Mouse (Mus musculus) lung, embryonic 16.5 days (tissue): ENCODE results near the gene Akt1s1. TPM values are rescaled to one million over a fixed set of nuclear protein-coding genes. Genes with fewer than 3 reads are reported as not detected.

Experiments
- ATAC-seq: fragments of 200-750 bp; cut with Nextera tagmentation; 2 replicates; pipeline ENCODE4 v1.8.0; 2017; ENCODE audit warnings: low read depth, mild to moderate bottlenecking, moderate library complexity
- H3K27ac ChIP-seq: fragments of 300-500 bp; sonication (generic); 2 replicates; pipeline ENCODE4 v1.5.1; 2014; ENCODE audit warnings: mild to moderate bottlenecking, control low read depth, low read length
- H3K27me3 ChIP-seq: fragments of 300-500 bp; sonication (generic); 2 replicates; pipeline ENCODE4 v1.6.1; 2014; ENCODE audit warnings: low read depth, low read length, mixed read lengths; ENCODE audit not compliant: control insufficient read depth, insufficient read depth
- H3K36me3 ChIP-seq: fragments of 300-500 bp; sonication (generic); 2 replicates; pipeline ENCODE4 v1.6.1; 2014; ENCODE audit warnings: low read length; ENCODE audit not compliant: control insufficient read depth, insufficient read depth
- H3K4me1 ChIP-seq: fragments of 300-500 bp; sonication (generic); replicated peaks from 2 replicates; pipeline ENCODE4 v1.6.1; 2014; ENCODE audit warnings: low read length, mixed read lengths; ENCODE audit not compliant: control insufficient read depth, insufficient read depth
- H3K4me2 ChIP-seq: fragments of 300-500 bp; sonication (generic); 2 replicates; pipeline ENCODE4 v1.6.1; 2014; ENCODE audit warnings: low read depth, low read length, control low read depth
- H3K4me3 ChIP-seq: fragments of 300-500 bp; sonication (generic); 2 replicates; pipeline ENCODE4 v1.5.1; 2014; ENCODE audit warnings: mild to moderate bottlenecking, low read length, control low read depth
- H3K9ac ChIP-seq: fragments of 300-500 bp; sonication (generic); 2 replicates; pipeline ENCODE4 v1.6.1; 2014; ENCODE audit warnings: low read length, control low read depth
- H3K9me3 ChIP-seq: fragments of 300-500 bp; sonication (generic); 2 replicates; pipeline ENCODE4 v1.6.1; 2016; ENCODE audit warnings: low read length; ENCODE audit not compliant: control insufficient read depth
- WGBS: fragments of 180-500 bp; shearing (Covaris S2); extraction: QIAGEN DNeasy Blood & Tissue Kit; methylation state at CpG from one replicate; pipeline ENCODE4 v1.1.7; 2014; 5-methylcytosine and 5-hydroxymethylcytosine counted together
- polyA plus RNA-seq: library from polyadenylated mRNA; unstranded; fragments of >200 nt; fragmentation: Nextera tagmentation; extraction: Ambion mirVana; gene quantifications from 2 replicates; pipeline ENCODE4 v1.2.1, GENCODE M21; 2015

The Akt1s1 gene
- polyA plus RNA-seq, 1 experiment from 2014 or later, result 95.6 TPM

GRCm38 (mm10) chr7:44891611-44892010 lies 42.8 kb downstream of the Akt1s1 start:
- no peaks in the 10 kb centered on the region for H3K9me3 ChIP-seq

GRCm38 (mm10) chr7:44892276-44892921 lies 43.6 kb downstream of the Akt1s1 start, which contains the start of gene Med25:
Gene Med25 (minus strand): TSS chr7:44892712.
- Histone ChIP-seq H3K4me1 (peaks cover 28% of the 10 kb centered on the region), H3K9ac (peak within 1 kb of the TSS; percentile 81), H3K36me3 (peaks cover 6% of the 10 kb centered on the region; the same call in 1 of the 2 replicates), H3K9me3 (no peaks in the 10 kb centered on the region), H3K4me3 (peak within 1 kb of the TSS; percentile 59), H3K27me3 (no peaks in the 10 kb centered on the region), H3K27ac (peak within 1 kb of the TSS; percentile 94), H3K4me2 (peak within 1 kb of the TSS; percentile 86)
- 1% methylated on average over 42 of the region's 56 CpGs for WGBS
- ATAC-seq, result peak; percentile 84

More at GRCm38 (mm10) chr7:44891611-44892010, 42.8 kb downstream of the Akt1s1 start:
- H3K36me3 ChIP-seq, result peaks cover 10% of the 10 kb centered on the region
- H3K27ac ChIP-seq, result peak overlapping the region; percentile 94; the same call in 1 of the 2 replicates
- ATAC-seq, result no peak
- peaks cover 22% of the 10 kb centered on the region for H3K4me1 ChIP-seq
- peak overlapping the region; percentile 59 for H3K4me3 ChIP-seq
- H3K4me2 ChIP-seq, result peak overlapping the region; percentile 86
- H3K27me3 ChIP-seq, result no peaks in the 10 kb centered on the region
- peak overlapping the region; percentile 81 for H3K9ac ChIP-seq
- WGBS, result 13% methylated on average over 6 of the region's 6 CpGs

- peak overlapping the region; percentile 49 for H3K4me2 ChIP-seq
- WGBS, result 11% methylated on average over 8 of the region's 8 CpGs
- H3K4me1 ChIP-seq, result peaks cover 28% of the 10 kb centered on the region
Measured at GRCm38 (mm10) chr7:44893197-44893596, 44.4 kb downstream of the Akt1s1 start.

GRCm38 (mm10) chr7:44894175-44894574 lies 45.4 kb downstream of the Akt1s1 start:
- Histone ChIP-seq H3K4me3 (no peak overlapping the region), H3K9me3 (no peaks in the 10 kb centered on the region), H3K9ac (no peak overlapping the region), H3K27ac (no peak overlapping the region), H3K4me1 (peaks cover 33% of the 10 kb centered on the region), H3K36me3 (no peaks in the 10 kb centered on the region), H3K4me2 (no peak overlapping the region), H3K27me3 (no peaks in the 10 kb centered on the region)
- 89% methylated on average over 3 of the region's 3 CpGs for WGBS
- ATAC-seq, result no peak

More at GRCm38 (mm10) chr7:44893197-44893596, 44.4 kb downstream of the Akt1s1 start:
- H3K4me3 ChIP-seq, result peak overlapping the region; percentile 30
- H3K27me3 ChIP-seq, result no peaks in the 10 kb centered on the region
- H3K9ac ChIP-seq, result peak overlapping the region; percentile 47; the same call in 1 of the 2 replicates
- ATAC-seq, result no peak
- peaks cover 6% of the 10 kb centered on the region; the same call in 1 of the 2 replicates for H3K36me3 ChIP-seq
- no peaks in the 10 kb centered on the region for H3K9me3 ChIP-seq
- H3K27ac ChIP-seq, result peak overlapping the region; percentile 91

GRCm38 (mm10) chr7:44895206-44895592 lies 46.4 kb downstream of the Akt1s1 start:
- peaks cover 33% of the 10 kb centered on the region for H3K4me1 ChIP-seq

GRCm38 (mm10) chr7:44895593-44896434 lies 47.0 kb downstream of the Akt1s1 start, which contains the start of gene Fuz:
Gene Fuz (plus strand): TSS chr7:44896079.
- WGBS, result under 1% methylated on average over 34 of the region's 34 CpGs

More at GRCm38 (mm10) chr7:44895206-44895592, 46.4 kb downstream of the Akt1s1 start:
- no peak for ATAC-seq
- Histone ChIP-seq H3K9ac (no peak overlapping the region), H3K27ac (no peak overlapping the region; the same call in 1 of the 2 replicates), H3K27me3 (no peaks in the 10 kb centered on the region), H3K4me3 (peak overlapping the region; percentile 70), H3K4me2 (peak overlapping the region; percentile 78), H3K9me3 (no peaks in the 10 kb centered on the region), H3K36me3 (0 out of 2 replicates have a peak, but pooled peaks cover 3% of the 10 kb centered on the region)
- WGBS, result 67% methylated on average over 7 of the region's 7 CpGs

GRCm38 (mm10) chr7:44896499-44896898 lies 47.7 kb downstream of the Akt1s1 start:
- H3K27ac ChIP-seq, result peak overlapping the region; percentile 83
- no peaks in the 10 kb centered on the region for H3K9me3 ChIP-seq
- peak overlapping the region; percentile 70 for H3K4me3 ChIP-seq
- peak overlapping the region; percentile 78 for H3K4me2 ChIP-seq
- no peak for ATAC-seq
- 23% methylated on average over 10 of the region's 10 CpGs for WGBS
- peak overlapping the region; percentile 85 for H3K9ac ChIP-seq
- H3K4me1 ChIP-seq, result peaks cover 27% of the 10 kb centered on the region
- 0 out of 2 replicates have a peak, but pooled peaks cover 3% of the 10 kb centered on the region for H3K36me3 ChIP-seq
- no peaks in the 10 kb centered on the region for H3K27me3 ChIP-seq

More at GRCm38 (mm10) chr7:44895593-44896434, 47.0 kb downstream of the Akt1s1 start, which contains the start of gene Fuz:
- Histone ChIP-seq H3K4me2 (peak within 1 kb of the TSS; percentile 78), H3K4me3 (peak within 1 kb of the TSS; percentile 70), H3K27me3 (no peaks in the 10 kb centered on the region), H3K27ac (peak within 1 kb of the TSS; percentile 83), H3K9me3 (no peaks in the 10 kb centered on the region), H3K36me3 (0 out of 2 replicates have a peak, but pooled peaks cover 3% of the 10 kb centered on the region), H3K9ac (peak within 1 kb of the TSS; percentile 85), H3K4me1 (peaks cover 29% of the 10 kb centered on the region)
- ATAC-seq, result peak; percentile 68

- peaks cover 9% of the 10 kb centered on the region for H3K36me3 ChIP-seq
- H3K4me3 ChIP-seq, result no peak overlapping the region
- peaks cover 27% of the 10 kb centered on the region for H3K4me1 ChIP-seq
- no peaks in the 10 kb centered on the region for H3K9me3 ChIP-seq
- no peak overlapping the region for H3K4me2 ChIP-seq
- no peak overlapping the region for H3K9ac ChIP-seq
- 31% methylated on average over 18 of the region's 19 CpGs for WGBS
- H3K27me3 ChIP-seq, result no peaks in the 10 kb centered on the region
- H3K27ac ChIP-seq, result no peak overlapping the region
- no peak for ATAC-seq
Measured at GRCm38 (mm10) chr7:44898607-44899006, 49.8 kb downstream of the Akt1s1 start.

- no peak overlapping the region for H3K27ac ChIP-seq
- no peak overlapping the region for H3K9ac ChIP-seq
- no peak overlapping the region for H3K4me2 ChIP-seq
- 83% methylated on average over 11 of the region's 11 CpGs for WGBS
- peaks cover 30% of the 10 kb centered on the region for H3K36me3 ChIP-seq
- H3K4me1 ChIP-seq, result peaks cover 24% of the 10 kb centered on the region
- no peaks in the 10 kb centered on the region for H3K27me3 ChIP-seq
- H3K9me3 ChIP-seq, result no peaks in the 10 kb centered on the region
- no peak overlapping the region for H3K4me3 ChIP-seq
- ATAC-seq, result no peak
Measured at GRCm38 (mm10) chr7:44900632-44901031, 51.8 kb downstream of the Akt1s1 start.
